Mouse (Mus musculus): ENCODE measurements at regions not wholly inside any gene's neighbourhood (a gene's known extent, or its start where the extent isn't known, plus 50 kb on each side); places are given as distances from the start of the nearest gene placed in this dataset.

DNA sequence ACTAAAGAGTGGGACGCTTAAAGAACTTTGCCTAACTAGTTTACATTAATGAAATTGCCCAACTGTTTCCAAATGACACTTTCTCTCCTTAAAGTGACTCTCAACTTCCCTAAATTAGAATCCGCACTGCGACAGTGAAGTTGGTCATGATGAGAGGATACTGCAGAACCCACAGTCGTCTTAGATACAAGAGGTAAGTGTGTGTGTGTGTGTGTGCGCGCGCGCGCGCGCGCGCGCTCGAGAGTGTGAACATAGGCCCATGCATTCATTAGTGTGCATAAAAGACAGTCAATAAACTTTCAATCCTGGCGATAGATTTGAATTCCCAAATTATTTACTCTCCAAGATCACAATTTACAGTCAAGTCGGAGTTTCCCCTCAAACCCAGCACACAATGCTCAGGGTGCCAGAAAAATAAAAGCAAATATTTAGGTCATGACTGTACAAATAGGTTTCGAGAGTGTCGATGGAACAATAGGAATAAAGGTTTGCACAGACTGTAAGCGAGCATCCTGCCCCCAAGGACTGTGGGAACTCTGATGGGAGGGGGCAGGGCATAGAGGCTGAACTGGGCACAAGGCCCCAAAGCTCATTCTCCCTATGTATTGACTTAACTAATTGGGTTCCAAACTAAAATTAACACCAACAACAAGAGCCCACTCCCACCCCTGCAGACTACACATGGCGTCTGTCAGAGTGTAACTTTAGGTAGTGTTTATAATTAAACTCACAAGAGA is 282.2 kb upstream of the Irx2 start:
- no peak for DNase-seq (ENCODE audit: extremely low spot score in 1 of 2, low spot score in 1 of 2)

DNA sequence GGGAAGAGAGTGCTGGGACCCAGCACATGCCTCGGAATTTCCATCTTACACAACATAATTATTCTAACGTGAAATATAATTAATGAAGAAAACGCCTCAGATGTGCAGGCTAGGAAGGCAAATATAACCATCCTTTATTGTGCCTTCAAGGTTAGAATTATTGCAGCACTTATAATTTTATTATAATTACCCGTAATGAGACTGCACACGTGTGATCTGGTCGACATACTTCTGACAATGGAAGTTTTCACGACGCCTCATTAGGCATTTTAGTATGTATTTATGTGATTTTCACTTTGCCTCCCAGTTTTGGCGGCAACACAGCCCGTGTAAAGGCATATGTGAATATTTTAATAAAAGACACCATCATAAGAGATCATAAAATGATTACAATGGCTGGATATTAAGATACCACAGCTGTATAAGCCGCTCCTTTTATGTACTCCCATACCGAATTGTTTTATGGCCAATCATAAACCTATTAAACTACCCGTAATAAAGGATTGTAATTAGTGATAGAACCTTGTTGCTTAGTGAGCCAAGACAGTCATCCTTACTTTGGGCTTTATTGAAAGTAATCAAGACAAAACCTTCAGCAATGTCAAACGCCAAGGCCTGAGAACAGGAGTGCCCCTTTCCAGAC is 281.6 kb upstream of the Irx2 start:
- no peak for DNase-seq (ENCODE audit: extremely low spot score in 1 of 2, low spot score in 1 of 2)

- DNase-seq (ENCODE audit: extremely low spot score in 1 of 2, low spot score in 1 of 2) = no peak
Observed at GRCm38 (mm10) chr13:72352641-72353181, 275.9 kb upstream of the Irx2 start.

GRCm38 (mm10) chr13:72355297-72355696 is 273.3 kb upstream of the Irx2 start:
- no peak for DNase-seq (ENCODE audit: extremely low spot score in 1 of 2, low spot score in 1 of 2)

DNA sequence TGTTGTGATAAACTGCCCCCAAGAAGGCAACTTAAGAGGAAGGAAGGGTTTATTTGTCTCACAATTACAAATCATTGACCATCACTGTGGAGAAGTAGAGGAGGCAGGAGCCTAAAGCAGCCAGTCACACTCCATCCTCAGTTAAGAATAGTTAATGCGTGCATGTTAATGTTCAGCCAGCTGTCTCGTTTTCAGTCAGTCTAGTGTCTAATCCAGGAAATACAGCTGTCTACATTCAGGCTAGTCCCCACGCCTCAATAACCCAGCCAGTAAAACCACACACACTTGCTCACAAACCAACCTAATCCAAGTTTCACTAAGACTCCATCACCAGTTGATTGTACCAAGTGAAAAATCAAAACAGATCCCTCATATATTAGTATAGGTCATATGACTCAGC is 272.8 kb upstream of the Irx2 start:
- no peak for DNase-seq (ENCODE audit: extremely low spot score in 1 of 2, low spot score in 1 of 2)

DNA sequence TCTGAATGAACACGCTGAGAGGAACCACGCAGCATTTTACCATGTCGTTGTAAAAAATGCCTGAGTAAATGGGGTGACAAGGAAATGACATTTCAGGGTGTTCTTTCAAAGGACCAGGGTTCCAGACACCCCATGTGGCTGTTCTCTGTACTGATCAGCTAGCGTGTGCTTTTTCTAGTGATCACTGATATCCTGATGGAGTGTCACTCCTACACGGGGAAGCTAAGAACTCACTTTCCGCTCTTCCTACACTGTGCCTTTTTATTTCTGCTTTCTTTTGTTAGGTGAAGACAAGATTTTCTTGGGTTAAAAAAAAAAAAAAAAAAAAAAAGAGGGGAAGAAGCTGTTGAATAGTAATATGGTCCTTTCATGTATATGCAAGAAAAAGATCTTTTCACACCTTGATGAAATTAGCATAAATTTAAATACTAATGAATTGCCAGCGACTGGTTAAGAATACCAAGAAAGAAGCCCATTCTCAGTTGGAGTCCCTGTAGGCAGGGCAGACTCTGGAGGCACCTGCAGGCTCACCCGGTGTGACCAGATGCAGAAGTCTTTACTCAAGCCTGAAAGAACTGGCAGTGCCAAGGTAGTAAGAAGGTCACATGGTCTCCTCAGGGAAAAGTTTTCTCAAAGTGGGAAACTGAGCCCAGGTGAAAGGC is 270.2 kb upstream of the Irx2 start:
- DNase-seq (ENCODE audit: extremely low spot score in 1 of 2, low spot score in 1 of 2) = no peak

DNA sequence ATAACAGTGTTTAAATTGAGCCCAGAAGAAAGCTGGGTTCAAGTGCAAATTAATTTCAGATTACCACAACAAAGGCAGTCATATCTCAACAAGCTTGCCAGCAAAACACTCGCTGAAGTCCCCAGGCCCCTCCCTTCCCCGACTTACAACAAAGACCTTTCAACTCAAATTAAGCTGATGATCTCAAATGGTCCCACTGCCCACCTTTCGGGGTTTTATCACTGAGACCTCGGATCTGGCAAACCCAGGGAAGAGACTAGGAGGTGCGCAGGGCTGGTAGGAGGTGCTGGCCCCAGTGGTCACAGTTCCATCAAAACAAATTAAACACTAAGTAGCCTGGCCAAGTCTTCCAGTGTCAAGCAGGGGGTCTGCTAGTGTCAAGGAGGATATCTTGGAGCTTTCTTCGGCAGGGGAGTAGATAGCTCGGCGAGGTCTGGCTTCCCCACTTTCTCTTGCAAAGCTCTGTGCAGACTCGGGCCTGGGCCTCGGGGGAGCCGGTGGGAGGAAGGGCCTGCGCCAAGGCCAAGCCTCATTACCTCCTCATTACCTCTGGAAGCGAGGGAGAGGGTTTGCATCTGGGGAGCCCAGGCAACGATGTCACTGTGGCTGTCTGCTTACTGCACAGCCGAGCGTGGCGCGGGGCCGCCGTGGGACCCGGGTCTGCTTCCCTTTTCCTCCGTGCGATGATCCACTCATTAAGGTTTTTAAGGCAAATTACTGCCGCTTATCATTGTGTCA is 262.9 kb upstream of the Irx2 start:
- DNase-seq (ENCODE audit: extremely low spot score in 1 of 2, low spot score in 1 of 2) = no peak

DNA sequence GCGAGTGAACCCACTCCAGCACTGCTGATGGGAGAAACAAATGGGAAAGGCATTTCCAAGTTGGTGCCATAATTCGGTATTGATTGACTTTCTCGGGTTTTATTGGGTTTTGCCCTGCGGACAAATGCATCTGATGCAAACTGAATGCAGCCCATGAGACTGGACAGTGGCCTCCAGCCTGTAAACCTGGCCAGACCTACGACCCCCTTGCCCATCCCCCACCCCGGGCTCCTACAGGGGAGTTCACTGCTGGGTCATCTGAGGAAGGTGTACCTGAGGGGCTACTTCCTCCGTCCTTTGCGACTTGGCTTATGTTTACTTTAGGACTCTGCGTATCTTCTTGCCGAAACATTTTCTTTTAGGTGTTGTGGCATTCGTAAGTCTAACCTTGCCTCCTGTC is 262.3 kb upstream of the Irx2 start:
- no peak for DNase-seq (ENCODE audit: extremely low spot score in 1 of 2, low spot score in 1 of 2)

GRCm38 (mm10) chr13:72370131-72370530 is 258.5 kb upstream of the Irx2 start:
- no peak for DNase-seq (ENCODE audit: extremely low spot score in 1 of 2, low spot score in 1 of 2)

GRCm38 (mm10) chr13:72370997-72371396 is 257.6 kb upstream of the Irx2 start:
- no peak for DNase-seq (ENCODE audit: extremely low spot score in 1 of 2, low spot score in 1 of 2)

DNA sequence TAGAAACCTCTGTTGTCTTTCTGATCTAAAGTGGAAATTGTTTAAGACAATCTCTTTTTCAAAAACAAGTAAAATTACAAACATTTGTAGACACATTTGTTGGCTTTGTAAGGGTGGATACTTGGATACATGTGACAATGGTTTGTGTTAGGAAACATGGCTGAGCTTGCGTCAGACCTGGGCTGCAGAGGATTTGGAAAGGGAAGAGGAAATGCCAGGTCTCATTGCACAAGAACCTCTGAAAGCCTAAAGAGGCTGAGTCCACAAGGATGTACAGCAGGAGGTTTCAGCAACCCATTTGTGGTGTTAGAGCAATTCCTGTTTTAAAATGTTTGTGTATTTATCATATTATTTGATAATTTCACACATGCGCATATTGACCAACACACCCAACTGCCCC is 235.3 kb upstream of the Irx2 start:
- no peak for DNase-seq (ENCODE audit: extremely low spot score in 1 of 2, low spot score in 1 of 2)

GRCm38 (mm10) chr13:72400677-72401076 is 227.9 kb upstream of the Irx2 start:
- peak in 1 of 2 experiments; percentile 4 for DNase-seq (ENCODE audit: extremely low spot score in 1 of 2, low spot score in 1 of 2)

DNA sequence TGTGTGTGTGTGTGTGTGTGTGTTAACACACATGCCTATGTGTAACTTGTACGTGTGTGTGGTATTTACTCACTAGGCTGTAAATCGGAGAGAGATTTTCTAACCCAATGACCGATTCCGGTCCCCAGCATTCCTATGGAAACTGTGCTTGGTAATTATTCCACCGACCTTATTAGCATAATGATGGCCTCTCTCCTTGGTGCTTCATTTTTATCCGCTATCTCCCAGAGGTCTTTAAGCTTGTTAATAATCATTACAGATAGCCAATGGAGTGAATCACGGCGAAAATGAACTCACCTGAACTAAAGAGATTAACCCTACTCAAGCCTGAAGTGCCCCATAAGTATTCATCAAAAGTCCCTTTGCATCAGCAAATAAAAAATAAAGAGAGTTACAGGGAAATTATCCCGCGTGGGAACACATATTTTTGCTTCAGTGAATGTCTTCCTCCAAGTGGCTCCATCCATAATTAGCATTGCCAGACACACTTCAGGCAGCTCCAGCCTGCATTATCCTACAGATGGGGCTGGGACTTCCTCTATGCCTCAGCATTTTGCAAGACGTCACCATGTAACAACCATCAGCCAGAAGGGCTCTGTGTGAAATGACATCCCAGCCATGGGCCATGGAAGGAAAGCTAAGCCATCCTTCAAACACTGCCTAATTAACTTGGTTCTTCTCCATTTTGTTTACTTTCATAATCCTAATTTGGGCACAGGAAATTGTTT is 219.2 kb upstream of the Irx2 start:
- no peak for DNase-seq (ENCODE audit: extremely low spot score in 1 of 2, low spot score in 1 of 2)

DNA sequence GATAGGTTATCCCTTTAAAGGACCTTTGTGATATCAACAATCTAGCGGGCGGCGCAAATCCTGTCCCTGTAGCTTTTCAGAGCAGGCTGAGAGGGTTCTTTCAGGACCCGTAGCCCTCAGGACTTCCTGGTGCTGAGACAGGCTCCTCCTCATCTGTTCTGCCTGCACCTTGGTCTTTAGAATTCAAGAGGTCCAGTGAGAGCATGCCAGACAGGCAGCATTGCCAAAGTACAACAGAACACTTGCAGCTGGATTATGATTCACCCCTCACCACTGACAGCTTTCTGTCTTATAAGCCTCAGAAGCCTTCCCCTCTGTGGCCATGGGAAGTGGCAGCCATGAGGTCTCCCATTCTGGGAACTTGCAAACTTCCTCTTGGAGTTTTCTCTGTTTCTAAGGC is 216.0 kb upstream of the Irx2 start:
- no peak for DNase-seq (ENCODE audit: extremely low spot score in 1 of 2, low spot score in 1 of 2)

DNA sequence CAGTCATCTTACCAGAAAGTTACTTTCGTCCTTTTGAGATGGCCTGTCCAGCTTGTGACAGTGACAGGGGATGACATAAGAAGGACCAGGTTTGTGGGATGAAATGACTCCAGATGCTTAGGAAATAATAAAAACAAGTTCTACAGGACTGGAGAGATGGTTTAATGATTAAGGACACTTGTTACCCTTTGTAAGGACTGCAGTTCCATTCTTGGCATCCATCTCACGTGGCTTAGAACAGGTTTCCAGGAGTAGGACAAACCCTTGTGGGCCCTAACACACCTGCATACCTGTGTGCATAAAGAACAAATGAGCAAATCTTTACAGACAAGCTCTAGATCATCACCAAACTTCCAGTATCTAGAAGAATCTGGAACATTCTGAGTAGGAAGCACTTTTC is 211.6 kb upstream of the Irx2 start:
- no peak for DNase-seq (ENCODE audit: extremely low spot score in 1 of 2, low spot score in 1 of 2)

- no peak for DNase-seq (ENCODE audit: extremely low spot score in 1 of 2, low spot score in 1 of 2)
Observed at GRCm38 (mm10) chr13:72417816-72418215, 210.8 kb upstream of the Irx2 start.

DNA sequence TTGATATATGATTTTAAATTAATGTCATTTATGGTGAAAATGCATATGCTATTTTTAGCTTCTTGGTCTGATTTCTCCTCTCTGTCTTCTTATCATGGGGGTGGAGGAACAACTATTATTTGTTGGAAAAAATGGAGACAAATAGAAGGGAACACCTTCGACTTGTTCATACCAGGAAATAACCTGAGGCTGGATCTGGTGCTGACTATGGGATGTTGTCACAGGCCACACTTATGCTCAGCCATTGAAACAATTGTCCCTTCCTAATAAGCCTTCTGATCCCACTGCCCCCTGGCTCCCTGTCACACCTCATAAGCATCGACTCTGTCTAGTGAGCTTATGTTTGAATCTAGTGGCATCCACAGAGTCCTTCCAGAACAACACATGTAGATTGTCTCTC is 210.3 kb upstream of the Irx2 start:
- DNase-seq (ENCODE audit: extremely low spot score in 1 of 2, low spot score in 1 of 2) = no peak

GRCm38 (mm10) chr13:72419532-72419931 is 209.1 kb upstream of the Irx2 start:
- no peak for DNase-seq (ENCODE audit: extremely low spot score in 1 of 2, low spot score in 1 of 2)

DNA sequence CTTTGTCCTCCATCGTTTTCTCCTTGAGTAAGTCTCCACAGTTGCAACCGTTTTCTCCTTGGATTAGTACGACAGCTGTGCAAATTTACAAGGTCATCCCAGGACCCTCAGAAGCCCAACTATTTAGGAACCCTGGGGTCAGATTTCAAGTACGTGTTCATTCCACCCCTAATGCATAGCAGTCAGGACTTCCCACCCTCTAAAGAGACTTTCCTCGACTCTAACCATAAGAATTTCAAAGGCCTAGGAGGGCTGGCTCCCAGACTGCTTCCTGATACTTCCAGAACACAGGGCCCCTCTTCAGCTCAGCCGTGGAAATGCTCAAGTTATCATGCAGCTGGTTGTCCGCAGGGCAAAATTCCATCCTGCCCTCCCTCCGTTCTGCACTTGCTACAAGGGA is 202.7 kb upstream of the Irx2 start:
- no peak for DNase-seq (ENCODE audit: extremely low spot score in 1 of 2, low spot score in 1 of 2)

GRCm38 (mm10) chr13:72445336-72445735 is 183.3 kb upstream of the Irx2 start:
- no peak for DNase-seq (ENCODE audit: extremely low spot score in 1 of 2, low spot score in 1 of 2)

Data from layer of hippocampus, postnatal 25 days (tissue).